Mouse (Mus musculus) kidney, postnatal 0 days (tissue): Measurements from ENCODE around the gene Tmem44. TPM values are rescaled to one million over a fixed set of nuclear protein-coding genes. Genes with fewer than 3 reads are reported as not detected.

Experiments used
- ATAC-seq: fragments of 200-750 bp; cut with Nextera tagmentation; replicated peaks from 2 replicates; pipeline ENCODE4 v1.8.0; 2017; ENCODE audit warnings: low read depth, moderate number of reproducible peaks, moderate TSS enrichment, moderate library complexity; ENCODE audit not compliant: low FRiP score
- DNase-seq: peaks from one replicate; pipeline ENCODE4 v3.0.0-alpha.2; 2016; ENCODE audit warnings: low spot score
- H3K27ac ChIP-seq: fragments of 300-500 bp; sonication (generic); 2 replicates; pipeline ENCODE4 v1.5.1; 2014; ENCODE audit warnings: mild to moderate bottlenecking
- H3K27me3 ChIP-seq: fragments of 300-500 bp; sonication (generic); 2 replicates; pipeline ENCODE4 v1.6.1; 2014; ENCODE audit warnings: low read length, mixed read lengths; ENCODE audit not compliant: insufficient read depth
- H3K36me3 ChIP-seq: fragments of 300-500 bp; sonication (generic); 2 replicates; pipeline ENCODE4 v1.6.1; 2014; ENCODE audit warnings: low read length, mixed read lengths; ENCODE audit not compliant: insufficient read depth
- H3K4me1 ChIP-seq: fragments of 300-500 bp; sonication (generic); replicated peaks from 2 replicates; pipeline ENCODE4 v1.6.1; 2014; ENCODE audit warnings: antibody characterized with exemption, low read length, mixed read lengths; ENCODE audit not compliant: insufficient read depth
- H3K4me2 ChIP-seq: fragments of 300-500 bp; sonication (generic); 2 replicates; pipeline ENCODE4 v1.6.1; 2014; ENCODE audit warnings: mild to moderate bottlenecking, low read length, moderate library complexity, mixed read lengths
- H3K4me3 ChIP-seq: fragments of 300-500 bp; sonication (generic); replicated peaks from 2 replicates; pipeline ENCODE4 v1.5.1; 2014; ENCODE audit warnings: low read depth, low read length
- H3K9ac ChIP-seq: fragments of 300-500 bp; sonication (generic); 2 replicates; pipeline ENCODE4 v1.6.1; 2014; ENCODE audit warnings: low read depth, low read length
- H3K9me3 ChIP-seq: fragments of 300-500 bp; sonication (generic); replicated peaks from 2 replicates; pipeline ENCODE4 v1.6.1; 2016; ENCODE audit warnings: low read length, inconsistent platforms, mixed read lengths
- CTCF ChIP-seq: IDR thresholded peaks from 2 replicates; pipeline ENCODE4 v1.5.1; 2016; ENCODE audit warnings: antibody characterized with exemption, low read depth, mild to moderate bottlenecking, moderate library complexity
- WGBS: fragments of 180-500 bp; shearing (Covaris S2); extraction: QIAGEN DNeasy Blood & Tissue Kit; methylation state at CpG from one replicate; pipeline ENCODE4 v1.1.7; 2014; 5-methylcytosine and 5-hydroxymethylcytosine counted together
- polyA plus RNA-seq: library from polyadenylated mRNA; unstranded; fragments of >200 nt; fragmentation: Nextera tagmentation; extraction: Ambion mirVana; gene quantifications from 2 replicates; pipeline ENCODE4 v1.2.1, GENCODE M21; 2015

The Tmem44 gene
- polyA plus RNA-seq: 13.4 and 13.8 TPM in 2 replicates

- H3K9me3 ChIP-seq: peaks cover 4% of the 10 kb centered on the region; the same call in 1 of the 2 replicates
- peak within 1 kb of the TSS; percentile 74 for H3K4me3 ChIP-seq
- H3K9ac ChIP-seq: peak within 1 kb of the TSS; percentile 95
- H3K27me3 ChIP-seq: no peaks in the 10 kb centered on the region
- no peak for TF ChIP-seq CTCF
- ATAC-seq: peak; percentile 21
- H3K36me3 ChIP-seq: no peaks in the 10 kb centered on the region
- WGBS: 5% methylated on average over 14 of the region's 14 CpGs
- H3K4me1 ChIP-seq: peaks cover 8% of the 10 kb centered on the region; the same call in 1 of the 2 replicates
- H3K27ac ChIP-seq: peak within 1 kb of the TSS; percentile 57; the same call in 1 of the 2 replicates
- peak within 1 kb of the TSS; percentile 96 for H3K4me2 ChIP-seq
- no peak for DNase-seq
These were observed at the start of gene Tmem44 for GRCm38 (mm10) chr16:30550748-30551192. Tmem44 (minus strand) TSS chr16:30550842.

- Histone ChIP-seq H3K36me3 (no peaks in the 10 kb centered on the region), H3K4me2 (peak within 1 kb of the TSS; percentile 83), H3K9ac (peak within 1 kb of the TSS; percentile 76), H3K27ac (peak within 1 kb of the TSS; percentile 89), H3K27me3 (no peaks in the 10 kb centered on the region), H3K9me3 (no peaks in the 10 kb centered on the region), H3K4me1 (peaks cover 5% of the 10 kb centered on the region; the same call in 1 of the 2 replicates), H3K4me3 (peak within 1 kb of the TSS; percentile 70)
- WGBS: under 1% methylated on average over 63 of the region's 63 CpGs
- DNase-seq (peak; percentile 97), ATAC-seq (peak; percentile 76)
- TF ChIP-seq CTCF: peak; percentile 67
These were observed 49.0 kb upstream of the Tmem44 start, which contains the start of gene Fam43a for GRCm38 (mm10) chr16:30599491-30600268. Fam43a (plus strand) TSS chr16:30599723.

- H3K9ac ChIP-seq: no peak overlapping the region
- no peaks in the 10 kb centered on the region for H3K9me3 ChIP-seq
- H3K4me1 ChIP-seq: peaks cover 5% of the 10 kb centered on the region; the same call in 1 of the 2 replicates
- 11% methylated on average over 16 of the region's 16 CpGs for WGBS
- H3K36me3 ChIP-seq: no peaks in the 10 kb centered on the region
- peak overlapping the region; percentile 6 for H3K4me2 ChIP-seq
- no peak overlapping the region for H3K27ac ChIP-seq
- peak; percentile 97 for TF ChIP-seq CTCF
- ATAC-seq (no peak), DNase-seq (peak; percentile 88)
- H3K4me3 ChIP-seq: no peak overlapping the region
- H3K27me3 ChIP-seq: no peaks in the 10 kb centered on the region
These were observed 46.5 kb upstream of the Tmem44 start for GRCm38 (mm10) chr16:30596959-30597681.

- no peak overlapping the region for H3K9ac ChIP-seq
- DNase-seq (no peak), ATAC-seq (no peak)
These were observed 45.4 kb upstream of the Tmem44 start for GRCm38 (mm10) chr16:30595835-30596557.

GRCm38 (mm10) chr16:30595356-30595755, 44.7 kb upstream of the Tmem44 start:
- no peak overlapping the region for H3K9ac ChIP-seq
- no peak for ATAC-seq
- H3K27me3 ChIP-seq: no peaks in the 10 kb centered on the region
- no peak for DNase-seq
- H3K9me3 ChIP-seq: no peaks in the 10 kb centered on the region
- no peaks in the 10 kb centered on the region for H3K36me3 ChIP-seq
- no peak overlapping the region for H3K27ac ChIP-seq
- 43% methylated on average over 3 of the region's 3 CpGs for WGBS
- TF ChIP-seq CTCF: no peak
- no peak overlapping the region for H3K4me3 ChIP-seq
- H3K4me2 ChIP-seq: no peak overlapping the region
- no peaks in the 10 kb centered on the region for H3K4me1 ChIP-seq

More at GRCm38 (mm10) chr16:30595835-30596557, 45.4 kb upstream of the Tmem44 start:
- Histone ChIP-seq H3K9me3 (no peaks in the 10 kb centered on the region), H3K27me3 (no peaks in the 10 kb centered on the region), H3K4me1 (peaks cover 3% of the 10 kb centered on the region; the same call in 1 of the 2 replicates), H3K4me2 (no peak overlapping the region), H3K4me3 (no peak overlapping the region), H3K36me3 (no peaks in the 10 kb centered on the region), H3K27ac (no peak overlapping the region)
- TF ChIP-seq CTCF: no peak
- 83% methylated on average over 14 of the region's 14 CpGs for WGBS
